Mouse (Mus musculus): Measurements from ENCODE around the gene H2al1j.

- TF ChIP-seq POLR2A (IDR thresholded peaks at IDR 0.05; ENCODE audit: control insufficient read depth, extremely low read depth, insufficient read depth, low read length, poor library complexity), result no peak
- no peak for TF ChIP-seq CTCF (IDR thresholded peaks at IDR 0.05; ENCODE audit: borderline replicate concordance, control insufficient read depth, extremely low read depth, insufficient read depth, low read length, poor library complexity)
Measured at GRCm38 (mm10) chrX:11360823-11361222, 33.2 kb downstream of the H2al1j start.

Data from thymus, adult 2 months (tissue).